Mouse (Mus musculus) spleen, adult 2 months (tissue): Measurements from ENCODE around the gene Prkca.

ENCODE experiments used
- CTCF ChIP-seq: fragments of 200-500 bp; IDR thresholded peaks from 2 replicates; pipeline ENCODE4 v1.5.1; 2011; ENCODE audit warnings: mild to moderate bottlenecking, inconsistent platforms; ENCODE audit not compliant: insufficient read depth, insufficient read length, insufficient replicate concordance; ENCODE audit errors: extremely low read depth
- POLR2A ChIP-seq: fragments of 200-500 bp; IDR thresholded peaks from 2 replicates; pipeline ENCODE4 v1.6.1; 2011; ENCODE audit warnings: low read depth, low read length, inconsistent platforms

GRCm38 (mm10) chr11:108145752-108146496, 197.8 kb downstream of the Prkca start:
- TF ChIP-seq CTCF (no peak), POLR2A (no peak)
